Mouse (Mus musculus): Measurements from ENCODE around the gene Vdr.

GRCm38 (mm10) chr15:97824042-97824441 lies 86.4 kb downstream of the Vdr start:
- TF ChIP-seq CTCF (IDR thresholded peaks at IDR 0.05) (no peak), EP300 (IDR thresholded peaks at IDR 0.05) (no peak)

Data from lung, postnatal 0 days (tissue).